Mouse (Mus musculus): ENCODE measurements around the gene Arl6ip4. TPM values are rescaled to one million over a fixed set of nuclear protein-coding genes. Genes with fewer than 3 reads are reported as not detected.
A peak's percentile ranks its signal among the peaks of the same experiment; 100 is the strongest.

Gene Arl6ip4
- total RNA-seq, 2 experiments from 2014 or later, result 60.7 to 65.3 TPM

- no peak for DNase-seq (ENCODE audit: low spot score in 2 of 2)
These were observed 21.9 kb upstream of the Arl6ip4 start for GRCm38 (mm10) chr5:124093852-124094604.

GRCm38 (mm10) chr5:124095077-124095581 lies 20.8 kb upstream of the Arl6ip4 start:
- peak in 1 of 2 experiments; percentile 12 for DNase-seq (ENCODE audit: low spot score in 2 of 2)

GRCm38 (mm10) chr5:124095596-124096232 lies 20.2 kb upstream of the Arl6ip4 start, which contains the start of gene Abcb9:
Abcb9 (minus strand) TSS chr5:124095798.
- peak; percentile 97 to 98 for DNase-seq (ENCODE audit: low spot score in 2 of 2)

GRCm38 (mm10) chr5:124098923-124099322 lies 17.0 kb upstream of the Arl6ip4 start:
- no peak for DNase-seq (ENCODE audit: low spot score in 2 of 2)

GRCm38 (mm10) chr5:124100128-124101044 lies 15.5 kb upstream of the Arl6ip4 start:
- DNase-seq (ENCODE audit: low spot score in 2 of 2), result no peak

- DNase-seq (ENCODE audit: low spot score in 2 of 2), result no peak
These were observed 13.6 kb upstream of the Arl6ip4 start for GRCm38 (mm10) chr5:124102326-124102725.

GRCm38 (mm10) chr5:124103020-124103419 lies 12.9 kb upstream of the Arl6ip4 start:
- DNase-seq (ENCODE audit: low spot score in 2 of 2), result no peak

GRCm38 (mm10) chr5:124103552-124103951 lies 12.3 kb upstream of the Arl6ip4 start:
- DNase-seq (ENCODE audit: low spot score in 2 of 2), result no peak

GRCm38 (mm10) chr5:124111077-124111741 lies 4.7 kb upstream of the Arl6ip4 start:
- no peak for DNase-seq (ENCODE audit: low spot score in 2 of 2)

- DNase-seq (ENCODE audit: low spot score in 2 of 2), result peak; percentile 91 to 92
These were observed 4.0 kb upstream of the Arl6ip4 start, which contains the start of gene Ogfod2 for GRCm38 (mm10) chr5:124111742-124112497. Ogfod2 (plus strand) TSS chr5:124112297.

GRCm38 (mm10) chr5:124112531-124112930 lies 3.4 kb upstream of the Arl6ip4 start:
- no peak for DNase-seq (ENCODE audit: low spot score in 2 of 2)

- DNase-seq (ENCODE audit: low spot score in 2 of 2), result peak; percentile 59 to 70
These were observed 2.9 kb upstream of the Arl6ip4 start for GRCm38 (mm10) chr5:124113030-124113429.

- no peak for DNase-seq (ENCODE audit: low spot score in 2 of 2)
These were observed 1.4 kb upstream of the Arl6ip4 start for GRCm38 (mm10) chr5:124114276-124115025.

GRCm38 (mm10) chr5:124115531-124115930 lies 358 bp upstream of the Arl6ip4 start:
- no peak for DNase-seq (ENCODE audit: low spot score in 2 of 2)

- DNase-seq (ENCODE audit: low spot score in 2 of 2), result no peak
These were observed 3.3 kb downstream of the Arl6ip4 start for GRCm38 (mm10) chr5:124119204-124119603.

GRCm38 (mm10) chr5:124122357-124122756 lies 6.5 kb downstream of the Arl6ip4 start:
- DNase-seq (ENCODE audit: low spot score in 2 of 2), result no peak

- DNase-seq (ENCODE audit: low spot score in 2 of 2), result no peak
These were observed 9.2 kb downstream of the Arl6ip4 start for GRCm38 (mm10) chr5:124125093-124125492.

GRCm38 (mm10) chr5:124134261-124134660 lies 18.4 kb downstream of the Arl6ip4 start:
- no peak for DNase-seq (ENCODE audit: low spot score in 2 of 2)

GRCm38 (mm10) chr5:124138066-124138465 lies 22.2 kb downstream of the Arl6ip4 start:
- no peak for DNase-seq (ENCODE audit: low spot score in 2 of 2)

Data from left cerebral cortex, adult 18-20 months (tissue).